Mouse (Mus musculus): ENCODE measurements around the gene 9930111J21Rik1.
A peak's percentile ranks its signal among the peaks of the same experiment; 100 is the strongest.
"Not testable (repeated sequence)": the region's sequence is repeated elsewhere in the genome, so short reads cannot be mapped to it uniquely, and the experiment has no call there.

Gene 9930111J21Rik1

GRCm38 (mm10) chr11:48979251-48979650 lies at the start of gene 9930111J21Rik1:
9930111J21Rik1 (minus strand) TSS chr11:48979398.
- not testable (repeated sequence) for DNase-seq

GRCm38 (mm10) chr11:49012074-49012473 lies 32.9 kb upstream of the 9930111J21Rik1 start:
- DNase-seq, result not testable (repeated sequence)

DNA sequence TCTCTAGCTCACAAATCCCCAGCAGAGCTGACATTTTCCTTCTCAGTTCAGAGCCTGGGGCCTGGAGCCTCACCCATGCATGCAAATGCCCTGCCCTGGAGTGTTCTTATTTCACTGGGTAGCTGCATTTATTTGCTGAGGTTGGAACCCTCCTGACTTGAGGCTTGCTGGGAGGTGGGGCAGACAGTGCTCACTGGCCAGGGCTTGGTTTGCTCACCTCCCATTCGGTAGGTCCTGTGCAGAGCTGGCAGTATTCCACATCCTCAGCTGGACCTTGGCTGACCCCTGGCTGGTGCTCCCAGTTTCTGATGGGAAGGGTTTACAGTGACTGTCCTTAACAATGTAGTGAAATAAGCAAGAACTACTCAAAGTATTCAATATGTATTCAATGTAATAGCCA lies 27.6 kb upstream of the 9930111J21Rik1 start:
- not testable (repeated sequence) for DNase-seq

- DNase-seq, result not testable (repeated sequence)
These were observed 27.1 kb upstream of the 9930111J21Rik1 start for GRCm38 (mm10) chr11:49006317-49006716.

DNA sequence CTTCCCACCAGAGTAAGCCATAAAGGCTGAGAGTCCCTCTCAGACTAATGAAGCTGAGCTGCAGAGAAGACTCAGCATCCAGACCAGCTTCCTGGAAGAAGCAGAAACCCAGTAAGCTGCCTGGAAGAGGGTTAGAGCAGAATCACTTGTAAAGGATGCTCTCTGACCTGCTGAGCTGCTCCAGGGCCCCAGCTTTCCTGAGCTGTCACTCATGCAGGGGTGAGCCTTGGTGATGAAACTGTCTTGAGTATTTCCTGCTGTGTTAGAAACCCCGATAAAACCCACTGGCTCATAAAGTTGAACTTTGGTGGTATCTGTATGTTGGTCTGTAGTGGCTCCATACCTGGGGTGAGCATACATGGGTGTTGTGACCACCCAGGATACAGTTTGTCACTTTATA lies 21.2 kb upstream of the 9930111J21Rik1 start:
- not testable (repeated sequence) for DNase-seq

- DNase-seq, result peak in 1 of 2 experiments; percentile 7
These were observed 14.8 kb upstream of the 9930111J21Rik1 start, which contains the start of gene Tgtp1 for GRCm38 (mm10) chr11:48994018-48994417. Tgtp1 (minus strand) TSS chr11:48994172.

GRCm38 (mm10) chr11:48993296-48993695 lies 14.1 kb upstream of the 9930111J21Rik1 start:
- not testable (repeated sequence) for DNase-seq

GRCm38 (mm10) chr11:48991740-48992520 lies 12.7 kb upstream of the 9930111J21Rik1 start, which contains the start of gene Gm12185:
Gm12185 (minus strand) TSS chr11:48992226.
- DNase-seq, result peak; percentile 15 to 48

GRCm38 (mm10) chr11:48989981-48990380 lies 10.8 kb upstream of the 9930111J21Rik1 start:
- not testable (repeated sequence) for DNase-seq

- DNase-seq, result not testable (repeated sequence)
These were observed 9.0 kb upstream of the 9930111J21Rik1 start for GRCm38 (mm10) chr11:48988219-48988618.

GRCm38 (mm10) chr11:48982848-48983247 lies 3.6 kb upstream of the 9930111J21Rik1 start:
- DNase-seq, result not testable (repeated sequence)

DNA sequence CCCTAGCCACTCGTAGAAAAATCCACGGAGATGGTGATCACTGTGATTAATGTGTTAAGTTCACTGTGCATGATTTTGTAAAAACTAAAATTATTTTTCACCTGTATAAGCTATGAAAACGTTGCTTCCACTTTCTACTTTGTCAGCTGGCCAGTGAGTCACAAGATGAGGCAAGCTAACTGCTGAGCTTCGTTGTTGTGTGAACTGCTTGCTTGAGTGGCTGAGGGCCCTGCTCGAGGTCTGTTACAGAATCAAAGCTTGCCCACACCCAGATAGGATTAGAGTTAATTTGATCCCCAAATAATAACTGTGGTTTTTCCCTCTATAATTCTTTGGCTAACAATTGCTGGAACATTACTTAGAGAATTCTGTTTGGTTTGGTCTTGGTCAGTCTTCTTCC lies 854 bp upstream of the 9930111J21Rik1 start:
- DNase-seq, result not testable (repeated sequence)

- DNase-seq, result not testable (repeated sequence)
These were observed 808 bp downstream of the 9930111J21Rik1 start, which contains the start of gene Olfr56 for GRCm38 (mm10) chr11:48978240-48978939. Olfr56 (plus strand) TSS chr11:48978889.

DNA sequence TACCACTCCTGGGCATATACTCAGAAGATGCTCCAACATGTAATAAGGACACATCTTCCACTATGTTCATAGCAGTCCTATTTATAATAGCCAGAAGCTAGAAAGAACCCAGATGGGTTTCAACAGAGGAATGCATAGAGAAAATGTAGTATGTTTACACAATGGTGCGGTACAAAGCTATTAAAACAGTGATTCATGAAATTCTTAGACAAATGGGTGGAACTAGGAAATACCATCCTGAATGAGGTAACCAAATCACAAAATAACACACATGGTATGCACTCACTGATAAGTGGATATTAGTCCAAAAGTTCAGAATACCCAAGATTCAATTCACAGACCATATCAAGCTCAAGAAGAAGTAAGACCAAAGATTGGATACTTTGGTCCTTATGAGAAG lies 4.5 kb downstream of the 9930111J21Rik1 start:
- not testable (repeated sequence) for DNase-seq

GRCm38 (mm10) chr11:48946090-48946489 lies 33.1 kb downstream of the 9930111J21Rik1 start, which contains the start of gene Psme2b:
Psme2b (minus strand) TSS chr11:48946190.
- not testable (repeated sequence) for DNase-seq

DNA sequence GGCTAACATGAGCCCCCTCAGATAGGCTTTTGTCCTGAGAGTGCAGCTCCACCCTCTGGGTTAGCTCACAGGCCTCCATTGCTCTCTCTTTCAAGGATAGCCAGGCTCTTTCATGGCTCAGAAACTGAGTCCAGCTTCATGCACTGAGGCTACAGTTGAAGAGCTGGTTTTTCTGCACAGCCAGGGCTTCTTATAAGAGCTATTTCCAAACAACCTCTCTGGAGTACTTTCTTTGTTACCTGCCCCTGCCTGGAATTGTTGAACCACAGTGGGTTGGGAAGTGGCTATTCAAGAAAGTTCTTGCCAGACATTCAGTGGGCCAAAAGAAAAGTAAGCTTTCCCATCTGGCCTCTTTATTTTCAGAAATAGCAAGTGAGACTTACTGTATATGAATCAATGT lies 39.9 kb downstream of the 9930111J21Rik1 start:
- DNase-seq, result not testable (repeated sequence)

GRCm38 (mm10) chr11:48935291-48935690 lies 43.9 kb downstream of the 9930111J21Rik1 start:
- DNase-seq, result not testable (repeated sequence)

DNA sequence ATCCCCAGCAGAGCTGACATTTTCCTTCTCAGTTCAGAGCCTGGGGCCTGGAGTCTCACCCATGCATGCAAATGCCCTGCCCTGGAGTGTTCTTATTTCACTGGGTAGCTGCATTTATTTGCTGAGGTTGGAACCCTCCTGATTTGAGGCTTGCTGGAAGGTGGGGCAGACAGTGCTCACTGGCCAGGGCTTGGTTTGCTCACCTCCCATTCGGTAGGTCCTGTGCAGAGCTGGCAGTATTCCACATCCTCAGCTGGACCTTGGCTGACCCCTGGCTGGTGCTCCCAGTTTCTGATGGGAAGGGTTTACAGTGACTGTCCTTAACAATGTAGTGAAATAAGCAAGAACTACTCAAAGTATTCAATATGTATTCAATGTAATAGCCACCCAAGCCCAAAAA lies 45.3 kb downstream of the 9930111J21Rik1 start:
- not testable (repeated sequence) for DNase-seq

DNA sequence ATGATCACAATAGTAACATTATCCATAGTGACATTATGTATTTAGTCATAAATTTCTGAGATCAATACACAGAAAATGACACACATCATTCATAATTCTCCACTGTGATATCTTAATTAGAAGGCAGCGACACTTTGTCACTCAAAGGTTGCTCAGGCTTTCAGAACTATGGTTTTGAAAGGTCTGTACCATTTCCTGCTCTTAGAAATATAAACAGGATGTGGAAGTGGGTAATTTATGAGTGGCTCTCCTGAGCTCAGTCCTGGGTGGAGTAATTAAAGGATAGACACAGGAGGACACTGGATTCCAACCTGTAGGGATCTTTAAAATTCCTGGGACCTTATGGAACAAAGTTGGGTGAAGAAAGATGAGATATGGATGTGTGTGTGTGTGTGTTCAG lies 45.8 kb downstream of the 9930111J21Rik1 start:
- not testable (repeated sequence) for DNase-seq

- not testable (repeated sequence) for DNase-seq
These were observed 51.1 kb downstream of the 9930111J21Rik1 start for GRCm38 (mm10) chr11:48928068-48928467.

DNA sequence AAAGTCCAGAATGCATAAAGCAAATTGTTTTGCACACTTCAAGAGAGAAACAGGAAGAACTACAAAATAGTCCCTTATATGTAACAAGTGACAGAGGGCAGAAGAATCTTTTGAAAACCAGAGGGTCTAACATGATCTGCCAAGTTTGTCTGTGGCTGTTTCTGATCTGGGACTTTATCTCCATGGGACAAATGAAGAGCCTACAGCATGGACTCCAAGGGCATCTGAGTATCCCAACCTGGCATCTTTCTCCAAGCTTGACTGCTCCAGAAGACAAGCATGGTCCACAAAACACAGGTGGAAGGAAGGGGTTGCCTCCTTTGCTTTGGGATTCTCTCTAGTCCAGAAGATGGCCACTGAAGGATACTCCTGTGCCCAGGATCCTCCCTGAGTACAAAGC lies 52.8 kb downstream of the 9930111J21Rik1 start:
- DNase-seq, result not testable (repeated sequence)

DNA sequence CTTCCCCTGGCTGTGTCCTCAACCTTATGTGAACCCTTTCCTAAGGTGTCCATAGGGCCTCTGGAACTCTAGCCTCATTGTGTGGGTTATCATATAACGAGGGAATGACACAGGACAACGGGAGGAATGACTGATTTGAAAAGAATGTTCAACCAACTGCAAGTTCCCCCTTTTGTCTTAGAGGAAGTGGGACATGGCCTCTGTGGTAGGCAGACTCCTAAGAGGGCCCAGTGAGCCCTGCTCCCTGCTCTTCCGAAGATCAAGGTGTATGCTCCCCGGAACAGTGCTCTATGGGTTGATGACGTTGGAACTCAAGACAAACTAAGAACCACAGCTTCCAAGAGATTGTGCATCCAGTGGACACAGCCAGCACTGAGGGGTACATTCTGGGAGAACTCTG lies 55.4 kb downstream of the 9930111J21Rik1 start:
- DNase-seq, result not testable (repeated sequence)

GRCm38 (mm10) chr11:48918380-48918779 lies 60.8 kb downstream of the 9930111J21Rik1 start:
- no peak for DNase-seq
